Mouse (Mus musculus): Measurements from ENCODE around the gene Npr2.
"Not testable (repeated sequence)": the region's sequence is repeated elsewhere in the genome, so short reads cannot be mapped to it uniquely, and the experiment has no call there.

Npr2 gene

DNA sequence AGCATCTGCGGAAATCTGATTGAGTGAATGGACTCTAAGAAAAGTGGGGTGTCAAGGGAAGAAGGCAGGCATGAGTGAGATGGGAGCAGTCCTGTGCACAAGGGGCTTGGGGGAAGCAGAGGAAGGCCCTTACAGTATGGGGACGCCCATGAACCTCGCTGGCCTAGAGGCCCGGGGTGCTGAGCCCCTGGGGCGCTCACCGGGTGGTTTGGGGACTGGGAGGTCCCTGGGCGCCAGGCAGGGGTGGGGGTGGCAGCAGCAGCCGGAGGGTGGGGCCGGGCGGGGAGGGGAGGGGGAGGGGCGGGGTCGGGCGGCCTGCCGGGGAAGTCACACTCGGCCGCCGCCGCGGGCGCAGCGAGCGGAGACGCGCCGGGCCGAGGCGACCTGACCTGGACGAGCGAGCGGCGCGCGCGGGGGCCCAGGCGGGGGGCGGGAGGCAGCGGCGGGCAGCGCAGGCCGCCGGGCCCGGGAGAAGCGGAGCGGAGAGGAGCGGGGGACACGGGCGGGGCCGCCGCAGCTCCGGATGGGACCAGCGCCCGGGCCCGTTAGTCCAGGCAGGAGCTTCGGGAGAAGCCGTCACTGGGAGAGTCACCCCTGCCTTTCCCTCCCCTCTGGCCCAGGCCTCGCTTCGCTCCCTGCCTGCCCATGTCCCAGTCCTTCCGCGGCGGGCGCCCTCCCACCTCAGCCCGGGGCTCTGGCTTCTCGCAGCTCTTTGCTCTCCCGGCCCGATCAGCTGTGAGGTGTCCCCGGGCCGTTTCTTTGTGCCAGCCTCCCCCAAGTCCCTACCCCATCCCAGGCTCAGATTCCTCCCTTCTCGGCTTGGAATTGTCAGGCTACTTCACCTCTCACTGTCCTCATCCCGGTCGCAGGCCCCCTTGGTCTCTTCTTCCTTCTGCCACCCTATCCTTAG lies at the start of gene Npr2:
Gene Npr2 (plus strand): TSS at position 890 of the 910 bp plus-strand sequence.
- in situ Hi-C loops (cut with MboI; ENCODE audit: low sequenced_read_pairs), result no loop called here

GRCm38 (mm10) chr4:43582241-43582640 lies 49.5 kb upstream of the Npr2 start:
- in situ Hi-C loops (cut with MboI; ENCODE audit: low sequenced_read_pairs), result no loop called here

DNA sequence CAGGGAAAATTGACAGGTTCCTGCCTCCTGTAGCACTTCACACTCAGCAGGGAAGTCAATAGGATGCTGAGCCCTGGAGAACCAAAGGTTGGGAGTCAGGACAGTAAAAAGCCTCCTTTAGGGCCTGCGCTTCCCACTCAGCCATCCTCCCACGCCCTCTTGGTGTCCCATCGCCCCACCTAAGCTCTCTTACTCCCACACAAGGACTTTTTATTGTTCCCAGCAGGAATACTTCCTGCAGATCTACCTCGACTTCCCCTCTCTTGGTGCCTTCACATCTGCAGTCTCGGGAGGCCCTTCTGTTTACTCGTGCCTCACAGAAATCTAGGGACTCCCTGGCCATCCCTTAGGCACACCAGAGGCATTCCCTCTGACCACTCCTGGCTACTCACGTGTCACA lies 48.3 kb upstream of the Npr2 start:
- in situ Hi-C loops (cut with MboI; ENCODE audit: low sequenced_read_pairs), result no loop called here

DNA sequence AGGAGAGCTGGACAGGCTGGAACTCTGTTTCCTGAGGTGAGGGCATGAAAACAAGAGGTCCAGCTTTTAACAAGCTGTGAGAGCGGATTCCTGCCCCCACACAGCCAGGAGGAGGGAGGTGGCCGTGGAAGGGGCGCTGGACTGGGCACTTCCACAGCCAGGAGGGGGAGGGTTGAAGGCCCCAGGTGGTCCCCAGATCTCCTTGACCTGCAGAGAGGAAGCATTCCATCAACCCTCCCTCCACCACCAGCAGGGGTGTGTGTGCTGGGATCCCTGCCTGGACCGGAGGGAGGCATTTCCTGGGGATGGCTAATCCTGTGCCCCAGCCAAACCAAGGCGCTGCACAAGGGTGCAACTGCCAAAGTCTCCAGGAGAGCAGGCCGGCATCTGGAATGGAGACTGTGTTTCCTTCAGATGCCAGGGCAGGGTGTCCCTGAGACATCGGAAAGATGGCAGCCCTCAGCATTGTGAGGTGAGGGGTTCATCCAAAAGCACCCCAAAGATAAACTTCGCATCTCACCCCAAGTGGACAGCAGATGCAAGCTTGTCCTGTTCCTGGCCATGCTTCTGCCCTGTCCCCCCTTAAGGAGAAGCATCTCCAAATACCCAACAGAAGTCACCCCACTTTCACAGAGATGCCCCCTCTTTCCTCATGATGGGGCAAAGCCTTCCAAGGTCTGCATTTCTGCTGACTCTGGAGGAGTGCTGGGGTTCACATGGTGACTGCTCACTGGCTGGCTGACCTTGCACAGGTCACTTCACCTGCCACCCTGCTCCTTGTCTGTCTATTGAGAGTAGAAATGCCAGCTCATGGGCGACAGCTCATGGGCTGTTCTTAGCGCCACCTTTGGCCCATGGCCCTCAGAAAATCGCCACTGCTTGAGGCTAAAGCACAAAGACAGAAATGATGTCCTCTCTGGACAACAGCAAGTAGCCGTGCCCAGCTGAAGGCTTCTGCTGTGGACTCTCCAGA lies 47.0 kb upstream of the Npr2 start, which contains the start of gene Msmp:
Gene Msmp (minus strand): TSS at position 51 of the 973 bp plus-strand sequence.
- in situ Hi-C loops (cut with MboI; ENCODE audit: low sequenced_read_pairs), result no loop called here

GRCm38 (mm10) chr4:43585682-43586081 lies 46.1 kb upstream of the Npr2 start:
- in situ Hi-C loops (cut with MboI; ENCODE audit: low sequenced_read_pairs), result no loop called here

DNA sequence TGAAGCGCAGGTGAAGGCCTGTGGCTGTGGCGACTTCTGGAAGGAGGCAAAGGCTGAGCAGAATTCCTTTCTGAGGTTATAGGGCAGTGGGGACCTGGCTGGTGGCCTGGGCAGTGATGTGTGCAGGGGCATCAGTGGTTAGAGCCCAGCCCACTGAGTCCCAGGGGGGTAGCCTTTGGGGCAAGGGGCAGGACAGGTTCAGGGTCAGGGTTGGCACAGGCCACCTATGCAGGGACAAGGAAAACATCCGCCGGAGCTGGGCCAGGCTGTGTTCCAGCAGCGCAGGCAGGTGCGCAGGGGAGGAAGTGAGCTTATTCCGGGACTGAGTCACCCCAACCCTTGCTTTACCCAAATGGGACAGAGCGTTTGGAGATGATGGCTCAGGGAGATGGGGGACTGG lies 45.3 kb upstream of the Npr2 start:
- in situ Hi-C loops (cut with MboI; ENCODE audit: low sequenced_read_pairs), result no loop called here

DNA sequence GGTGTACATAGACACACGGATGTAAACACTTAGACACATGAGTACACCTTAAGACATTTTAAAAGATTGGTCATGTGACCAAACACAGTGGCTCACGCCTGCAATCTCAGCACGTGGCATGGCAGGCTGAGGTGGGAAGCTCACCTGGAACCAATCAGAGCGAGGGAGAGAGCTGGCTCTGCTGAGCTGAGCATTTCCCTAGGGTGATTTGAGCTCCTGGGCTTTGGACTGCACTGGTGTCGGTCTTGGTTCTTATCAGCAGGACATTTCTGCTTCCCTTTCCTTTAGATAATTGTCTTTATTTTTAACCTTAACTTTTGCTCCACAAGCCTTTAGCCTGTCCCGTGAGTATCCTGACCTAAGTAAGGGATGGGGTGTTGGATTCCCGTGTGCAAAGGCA lies 44.1 kb upstream of the Npr2 start:
- in situ Hi-C loops (cut with MboI; ENCODE audit: low sequenced_read_pairs), result no loop called here

GRCm38 (mm10) chr4:43591543-43591942 lies 40.2 kb upstream of the Npr2 start:
- in situ Hi-C loops (cut with MboI; ENCODE audit: low sequenced_read_pairs), result no loop called here

GRCm38 (mm10) chr4:43591961-43592360 lies 39.8 kb upstream of the Npr2 start:
- in situ Hi-C loops (cut with MboI; ENCODE audit: low sequenced_read_pairs), result no loop called here

DNA sequence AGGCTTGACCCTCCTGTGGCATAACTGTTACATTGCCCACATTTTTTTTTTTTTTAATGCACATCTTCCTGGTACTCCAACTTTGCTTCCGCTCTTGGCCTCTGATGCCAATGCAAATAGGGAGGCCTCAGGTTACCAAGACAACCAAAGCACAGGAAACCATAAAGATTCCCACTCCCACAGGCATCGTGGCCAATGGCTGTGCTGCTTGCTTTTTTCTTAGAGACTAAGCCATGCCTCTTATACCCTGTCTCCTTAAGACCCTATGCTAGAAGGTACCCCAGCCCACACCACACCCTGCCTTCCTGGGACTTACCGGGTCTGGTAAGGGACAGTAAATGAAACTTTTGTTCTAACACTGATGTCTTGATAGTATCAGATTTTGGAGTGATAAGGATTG lies 38.3 kb upstream of the Npr2 start:
- in situ Hi-C loops (cut with MboI; ENCODE audit: low sequenced_read_pairs), result no loop called here

GRCm38 (mm10) chr4:43596597-43596996 lies 35.1 kb upstream of the Npr2 start:
- in situ Hi-C loops (cut with MboI; ENCODE audit: low sequenced_read_pairs), result not testable (repeated sequence)

- in situ Hi-C loops (cut with MboI; ENCODE audit: low sequenced_read_pairs), result no loop called here
Observed at GRCm38 (mm10) chr4:43598200-43598599, 33.5 kb upstream of the Npr2 start.

GRCm38 (mm10) chr4:43598650-43599380 lies 32.9 kb upstream of the Npr2 start:
- in situ Hi-C loops (cut with MboI; ENCODE audit: low sequenced_read_pairs), result no loop called here

DNA sequence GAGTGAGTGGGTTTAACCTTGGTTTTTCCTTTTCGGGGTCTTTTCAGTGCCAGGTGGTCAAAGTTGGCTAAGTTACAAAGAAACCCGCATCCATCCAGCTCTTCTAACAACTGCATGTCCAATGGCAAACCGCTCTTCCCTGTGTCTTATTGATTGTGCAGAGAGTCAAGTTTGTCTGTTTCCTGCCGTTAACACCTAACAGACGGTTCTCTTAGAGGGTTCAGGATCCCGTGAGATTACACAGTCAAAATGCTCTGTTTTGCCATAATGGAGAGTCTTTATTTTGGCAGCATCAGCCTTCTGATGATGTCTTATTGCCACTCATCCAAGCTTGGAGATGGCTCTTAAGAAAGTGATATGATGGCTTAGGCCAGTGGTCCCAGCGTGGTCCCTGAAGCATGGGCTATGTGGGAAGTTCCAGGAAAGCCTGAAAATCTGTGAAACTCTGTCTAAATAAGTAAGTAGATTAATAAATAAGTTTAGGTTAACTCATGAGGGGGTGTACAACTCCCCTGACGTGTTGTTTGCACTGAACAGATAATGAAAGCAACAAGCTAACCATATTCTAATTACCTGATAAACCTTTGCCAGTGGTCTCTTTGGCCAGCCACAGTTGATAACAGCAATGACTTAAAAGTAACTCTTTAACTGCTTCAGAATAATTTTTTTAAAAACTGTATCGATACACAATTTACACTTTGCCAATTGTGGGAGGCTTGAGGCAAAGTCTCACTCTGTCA lies 31.4 kb upstream of the Npr2 start:
- in situ Hi-C loops (cut with MboI; ENCODE audit: low sequenced_read_pairs), result no loop called here

GRCm38 (mm10) chr4:43604099-43604498 lies 27.6 kb upstream of the Npr2 start:
- in situ Hi-C loops (cut with MboI; ENCODE audit: low sequenced_read_pairs), result no loop called here

GRCm38 (mm10) chr4:43604751-43605685 lies 26.7 kb upstream of the Npr2 start:
- in situ Hi-C loops (cut with MboI; ENCODE audit: low sequenced_read_pairs), result no loop called here

DNA sequence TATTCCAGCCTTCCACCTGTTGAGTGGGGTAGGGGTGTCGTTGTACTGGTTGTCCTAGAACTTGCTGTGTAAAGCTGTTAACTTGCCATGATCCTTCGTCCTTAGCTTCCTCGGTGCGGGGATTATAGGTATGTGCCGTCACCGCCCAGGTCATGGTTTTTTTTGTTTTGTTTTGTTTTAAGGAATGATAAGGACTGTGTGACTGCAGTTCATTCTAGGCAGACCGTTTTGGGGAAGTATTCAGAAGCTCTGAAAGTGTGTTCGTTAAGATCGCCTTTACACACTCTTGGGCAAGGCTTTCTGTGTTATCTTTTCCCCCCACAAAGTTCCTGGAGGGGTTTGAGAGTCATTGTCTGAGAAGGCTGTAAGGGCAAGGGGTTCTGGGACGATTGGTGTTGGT lies 19.2 kb upstream of the Npr2 start:
- in situ Hi-C loops (cut with MboI; ENCODE audit: low sequenced_read_pairs), result no loop called here

- in situ Hi-C loops (cut with MboI; ENCODE audit: low sequenced_read_pairs), result no loop called here
Observed at GRCm38 (mm10) chr4:43613060-43613730, 18.5 kb upstream of the Npr2 start.

Data from CH12F3 (cell line).